Mouse (Mus musculus) layer of hippocampus, adult 18-20 months (tissue): ENCODE data around the gene Gm9736. TPM values are rescaled to one million over a fixed set of nuclear protein-coding genes. Genes with fewer than 3 reads are reported as not detected.
"Not testable (repeated sequence)": the region's sequence is repeated elsewhere in the genome, so short reads cannot be mapped to it uniquely, and the experiment has no call there.

ENCODE experiments used
- DNase-seq, 2 experiments: peaks; one replicate each; pipeline ENCODE4 v3.0.0; 2022; ENCODE audit warnings: low spot score in 2 of 2
- total RNA-seq, 2 experiments: library from RNA; stranded (reverse); gene quantifications; 2 replicates each; pipeline ENCODE4 v1.2.3; 2021

The Gm9736 gene
- total RNA-seq, 2 experiments from 2014 or later, result not detected

- DNase-seq, result peak in 1 of 2 experiments; percentile 13
These were observed 22.9 kb downstream of the Gm9736 start for GRCm38 (mm10) chr10:77728280-77728679.

DNA sequence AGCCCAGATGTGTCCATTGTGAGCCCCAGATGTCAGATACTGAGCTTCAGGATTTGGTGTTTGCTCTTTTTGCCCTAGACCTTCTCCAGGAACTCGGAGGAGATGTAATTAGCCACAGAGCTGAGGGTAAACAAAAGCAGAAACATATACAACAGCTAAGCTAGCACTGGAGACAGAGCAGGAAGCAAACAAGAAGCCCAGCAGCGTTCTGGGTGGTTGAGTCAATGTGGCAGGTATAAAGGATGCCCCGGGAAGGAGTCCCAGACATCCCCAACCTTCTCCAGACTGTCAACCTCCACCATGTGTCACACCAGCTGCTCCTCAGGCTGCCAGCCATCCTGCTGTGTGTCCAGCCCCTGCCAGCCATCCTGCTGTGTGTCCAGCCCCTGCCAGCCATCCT lies 25.0 kb downstream of the Gm9736 start, which contains the start of gene Gm10100:
Gene Gm10100, plus strand, starts transcription at position 301 of the 400 bp plus-strand sequence.
- no peak for DNase-seq

DNA sequence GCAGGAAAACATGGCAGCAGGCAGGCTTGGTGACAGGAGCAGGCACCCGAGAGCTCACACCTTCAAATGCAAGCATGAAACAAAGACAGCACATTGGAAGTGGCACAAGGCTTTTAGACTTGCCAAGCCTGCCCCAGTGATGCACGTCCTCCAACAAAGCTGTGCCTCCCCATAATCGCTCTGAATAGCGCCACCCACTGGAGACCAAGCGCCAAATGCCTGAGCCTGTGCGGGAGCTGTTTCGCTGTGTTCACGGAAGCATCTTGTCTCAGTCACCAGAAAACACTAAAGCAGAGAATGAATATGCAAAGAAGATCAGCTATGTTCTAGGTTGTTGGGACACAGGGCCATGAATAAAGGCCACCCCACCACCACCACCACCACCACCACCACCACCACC lies 26.3 kb downstream of the Gm9736 start:
- no peak for DNase-seq

- DNase-seq, result not testable (repeated sequence)
These were observed 30.9 kb downstream of the Gm9736 start, which contains the start of gene Krtap12-1 for GRCm38 (mm10) chr10:77720299-77720698. Gene Krtap12-1 (plus strand): TSS chr10:77720599.

DNA sequence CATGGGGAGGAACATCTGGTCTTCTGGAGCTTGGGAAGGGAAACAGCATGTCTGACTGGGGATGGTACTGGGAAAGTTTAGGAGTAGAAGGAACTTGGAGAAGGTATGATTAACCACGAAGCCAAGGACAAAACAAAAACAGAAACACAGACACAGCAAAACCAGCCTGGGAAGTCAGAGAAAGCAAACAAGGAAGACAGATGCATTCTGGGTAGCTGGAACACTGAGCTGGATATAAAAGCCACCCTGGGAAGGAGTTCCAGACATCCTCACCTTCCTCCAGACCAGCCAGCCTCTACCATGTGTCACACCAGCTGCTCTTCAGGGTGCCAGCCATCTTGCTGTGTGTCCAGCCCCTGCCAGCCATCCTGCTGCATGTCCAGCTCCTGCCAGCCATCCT lies 35.6 kb downstream of the Gm9736 start, which contains the start of gene Gm10142:
Gene Gm10142, plus strand, starts transcription at position 301 of the 400 bp plus-strand sequence.
- DNase-seq, result no peak

- DNase-seq, result no peak
These were observed 37.4 kb downstream of the Gm9736 start for GRCm38 (mm10) chr10:77713734-77714133.

GRCm38 (mm10) chr10:77711157-77711556 lies 40.0 kb downstream of the Gm9736 start, which contains the start of gene Gm10024:
Gene Gm10024 (plus strand): TSS chr10:77711457.
- DNase-seq, result not testable (repeated sequence)

- peak in 1 of 2 experiments; percentile 14 for DNase-seq
These were observed 41.3 kb downstream of the Gm9736 start for GRCm38 (mm10) chr10:77709831-77710230.

DNA sequence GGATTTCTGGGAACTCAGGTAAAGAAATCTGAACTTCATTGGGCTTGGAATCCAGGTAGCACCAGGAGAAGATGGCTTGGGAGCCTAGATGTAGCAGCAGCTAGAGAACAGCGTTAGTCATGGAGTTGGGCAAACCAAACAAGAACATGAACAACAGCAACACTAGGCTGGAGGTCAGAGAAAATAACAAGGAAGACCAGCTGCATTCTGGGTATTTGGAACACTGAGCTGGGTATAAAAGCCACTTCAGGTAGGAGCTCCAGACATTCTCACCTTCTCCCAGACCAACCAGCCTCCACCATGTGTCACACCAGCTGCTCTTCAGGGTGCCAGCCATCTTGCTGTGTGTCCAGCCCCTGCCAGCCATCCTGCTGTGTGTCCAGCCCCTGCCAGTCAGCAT lies 44.8 kb downstream of the Gm9736 start, which contains the start of gene Gm10272:
Gene Gm10272, plus strand, starts transcription at position 301 of the 400 bp plus-strand sequence.
- no peak for DNase-seq

Other genes starting within 250 kb of the Gm9736 start
- gene Fam207a, start 235.6 kb downstream of the Gm9736 start, total RNA-seq, result 10 to 100 TPM; 37.6 to 40.5 TPM
- gene Itgb2, start 221.1 kb downstream of the Gm9736 start, total RNA-seq, result 1 to 10 TPM; 3.6 to 4.5 TPM
- gene Pttg1ip, start 169.6 kb downstream of the Gm9736 start, total RNA-seq, result 10 to 100 TPM; 69.2 to 78.2 TPM
- 100 to 1,000 TPM; 144 to 147 TPM for gene Sumo3, start 145.3 kb downstream of the Gm9736 start, total RNA-seq
- 10 to 100 TPM; 31.6 to 32.6 TPM for gene Gm49325, start 145.2 kb downstream of the Gm9736 start, total RNA-seq
- gene Ube2g2, start 129.1 kb downstream of the Gm9736 start, total RNA-seq, result 10 to 100 TPM; 84.7 to 86.9 TPM
- under 1 TPM in 1 of 2 experiments, not detected in 1; 0.20 TPM for gene Tspear, start 64.8 kb downstream of the Gm9736 start, total RNA-seq
- gene Gm19402, start 60.6 kb downstream of the Gm9736 start, total RNA-seq, result not detected
- gene Gm9508, start 54.1 kb downstream of the Gm9736 start, total RNA-seq, result not detected
- gene Gm10272, start 44.7 kb downstream of the Gm9736 start, total RNA-seq, result not detected
- gene Gm10024, start 39.9 kb downstream of the Gm9736 start, total RNA-seq, result not detected
- gene Gm10142, start 35.5 kb downstream of the Gm9736 start, total RNA-seq, result not detected
- gene Krtap12-1, start 30.8 kb downstream of the Gm9736 start, total RNA-seq, result not detected
- not detected for gene Gm10100, start 24.9 kb downstream of the Gm9736 start, total RNA-seq
- not detected for gene Gm18596, start 8.7 kb downstream of the Gm9736 start, total RNA-seq
- gene Gm3233, start 8.3 kb upstream of the Gm9736 start, total RNA-seq, result not detected
- not detected for gene Gm3238, start 20.0 kb upstream of the Gm9736 start, total RNA-seq
- not detected for gene Gm7138, start 25.6 kb upstream of the Gm9736 start, total RNA-seq
- not detected for gene Gm3250, start 31.2 kb upstream of the Gm9736 start, total RNA-seq
- not detected for gene Gm7137, start 36.8 kb upstream of the Gm9736 start, total RNA-seq
- gene Gm9639, start 43.7 kb upstream of the Gm9736 start, total RNA-seq, result not detected
- not detected for gene Gm19668, start 47.8 kb upstream of the Gm9736 start, total RNA-seq
- not detected for gene Gm9507, start 60.5 kb upstream of the Gm9736 start, total RNA-seq
- gene Gm2696, start 63.3 kb upstream of the Gm9736 start, total RNA-seq, result not detected
- not detected for gene Krtap10-4, start 75.7 kb upstream of the Gm9736 start, total RNA-seq
- not detected for gene Krtap10-10, start 84.6 kb upstream of the Gm9736 start, total RNA-seq
- gene Gm36176, start 95.4 kb upstream of the Gm9736 start, total RNA-seq, result not detected
- gene Gm10318, start 101.5 kb upstream of the Gm9736 start, total RNA-seq, result not detected
- gene Gm3285, start 110.6 kb upstream of the Gm9736 start, total RNA-seq, result not detected
- 1 to 10 TPM; 3.8 to 5.0 TPM for gene Lrrc3, start 151.2 kb upstream of the Gm9736 start, total RNA-seq
- gene Trpm2, start 219.2 kb upstream of the Gm9736 start, total RNA-seq, result 10 to 100 TPM; 37.9 to 40.8 TPM
- gene 1810043G02Rik, start 227.2 kb upstream of the Gm9736 start, total RNA-seq, result 10 to 100 TPM; 39.9 to 40.5 TPM